8 mouse cellular contexts compared by ENCODE assay signal in the genomic region with DNA sequence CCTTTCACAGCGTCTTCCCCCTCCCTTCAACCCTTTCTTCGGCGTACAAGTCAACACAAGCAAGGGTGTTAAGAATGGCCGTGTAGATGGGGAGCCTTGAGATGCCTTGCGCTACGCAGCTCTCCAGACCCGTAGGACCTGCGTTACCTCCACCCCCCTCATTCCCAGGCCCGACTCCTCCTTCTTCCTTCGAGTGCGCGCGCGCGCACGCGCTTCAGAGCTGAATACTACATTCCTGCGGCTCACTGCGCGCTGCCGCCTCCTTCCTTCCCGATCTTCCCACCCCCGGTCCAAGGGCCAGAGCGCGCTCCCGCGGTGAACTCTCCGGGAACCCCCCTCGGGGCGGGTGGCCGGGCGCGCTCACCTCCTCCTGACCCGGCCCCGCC. TPM values are rescaled to one million over a fixed set of nuclear protein-coding genes. Genes with fewer than 3 reads are reported as not detected.
DNase-seq lines count a peak whose midpoint lies in the region; ATAC-seq and TF ChIP-seq lines count a peak whose summit lies in the region.

No protein-coding gene starts in this region.

- under 1% methylated on average over 35 of the region's 35 CpGs for WGBS in forebrain, embryonic 11.5 days
- WGBS in heart, embryonic 16.5 days = under 1% methylated on average over 32 of the region's 35 CpGs
- WGBS in liver, embryonic 15.5 days (ENCODE audit: insufficient replicate concordance) = under 1% methylated on average over 35 of the region's 35 CpGs
- WGBS in neural tube, embryonic 12.5 days = under 1% methylated on average over 33 of the region's 35 CpGs

- no peak overlapping the region for H3K27ac ChIP-seq in CH12.LX (ENCODE audit: insufficient read depth, low read depth)
- H3K27ac ChIP-seq in forebrain, embryonic 11.5 days (ENCODE audit: low read depth, low read length) = peak overlapping the region; percentile 33; the same call in 1 of the 2 replicates
- peak overlapping the region; percentile 94 for H3K27ac ChIP-seq in heart, embryonic 16.5 days (ENCODE audit: low read length)
- H3K27ac ChIP-seq in liver, embryonic 15.5 days (replicated peaks) = peak overlapping the region; percentile 80
- no peak overlapping the region for H3K27ac ChIP-seq in neural tube, embryonic 12.5 days
- peak overlapping the region; percentile 83 for H3K27ac ChIP-seq in testis, adult 2 months (ENCODE audit: control insufficient read depth, insufficient read depth, low read depth, low read length)

- TF ChIP-seq POLR2A in CH12.LX (IDR thresholded peaks at IDR 0.05; ENCODE audit: low read depth, low read length) = 0 out of 2 replicates have a peak, but pooled peaks have one; percentile 24
- peak; percentile 44; the same call in 1 of the 2 replicates for TF ChIP-seq POLR2A in testis, adult 2 months (IDR thresholded peaks at IDR 0.05; ENCODE audit: control insufficient read depth, low read depth, low read length)

- H3K9ac ChIP-seq in CH12.LX (ENCODE audit: insufficient read depth, low read depth) = no peak overlapping the region
- peak overlapping the region; percentile 45 for H3K9ac ChIP-seq in forebrain, embryonic 11.5 days (ENCODE audit: low read length)
- H3K9ac ChIP-seq in heart, embryonic 16.5 days (ENCODE audit: low read length) = peak overlapping the region; percentile 74
- no peak overlapping the region for H3K9ac ChIP-seq in liver, embryonic 15.5 days
- peak overlapping the region; percentile 61 for H3K9ac ChIP-seq in neural tube, embryonic 12.5 days

- no peak for TF ChIP-seq CTCF in CH12.LX (conservative IDR thresholded peaks at IDR 0.05 in 1 of 2, IDR thresholded peaks at IDR 0.05 in 1 of 2; ENCODE audit: low read depth in 2 of 2, low read length in 2 of 2)
- TF ChIP-seq CTCF in testis, adult 2 months (IDR thresholded peaks at IDR 0.05; ENCODE audit: control insufficient read depth, insufficient read depth, insufficient replicate concordance, low read depth, low read length) = no peak

- H3K4me2 ChIP-seq in CH12.LX (ENCODE audit: insufficient read depth, low read depth, poor library complexity, severe bottlenecking) = peak overlapping the region; percentile 79
- peak overlapping the region; percentile 78 for H3K4me2 ChIP-seq in forebrain, embryonic 11.5 days (ENCODE audit: low read depth, low read length, severe bottlenecking)
- peak overlapping the region; percentile 93 for H3K4me2 ChIP-seq in heart, embryonic 16.5 days (ENCODE audit: low read depth, low read length)
- peak overlapping the region; percentile 74 for H3K4me2 ChIP-seq in liver, embryonic 15.5 days
- peak overlapping the region; percentile 97 for H3K4me2 ChIP-seq in neural tube, embryonic 12.5 days (replicated peaks)

- no peaks in the 10 kb centered on the region for H3K9me3 ChIP-seq in CH12.LX (replicated peaks; ENCODE audit: low read length)
- no peaks in the 10 kb centered on the region for H3K9me3 ChIP-seq in forebrain, embryonic 11.5 days (ENCODE audit: control insufficient read depth, low read length)
- H3K9me3 ChIP-seq in heart, embryonic 16.5 days (replicated peaks; ENCODE audit: control insufficient read depth, low read length) = no peaks in the 10 kb centered on the region
- H3K9me3 ChIP-seq in liver, embryonic 15.5 days (replicated peaks) = no peaks in the 10 kb centered on the region
- H3K9me3 ChIP-seq in neural tube, embryonic 12.5 days = no peaks in the 10 kb centered on the region

- DNase-seq in CH12.LX (ENCODE audit: extremely low read depth) = peak; percentile 54
- peak; percentile 83 for DNase-seq in brain, embryonic 18.5 days (ENCODE audit: low read depth, low spot score)
- DNase-seq in forebrain, embryonic 11.5 days (ENCODE audit: low spot score) = peak; percentile 93
- peak; percentile 98 to 99 for DNase-seq in kidney, postnatal 25 days

- in situ Hi-C loops in CH12.LX (cut with MboI; ENCODE audit: low pct_ligation_motif_present, low pct_unique_long_range_greater_than_20kb, low sequenced_read_pairs) = no loop called here

- peaks cover 72% of the 10 kb centered on the region for H3K27me3 ChIP-seq in CH12.LX (replicated peaks)
- H3K27me3 ChIP-seq in forebrain, embryonic 11.5 days (ENCODE audit: control insufficient read depth, insufficient read depth, low read length) = peaks cover 43% of the 10 kb centered on the region
- peaks cover 23% of the 10 kb centered on the region for H3K27me3 ChIP-seq in heart, embryonic 16.5 days (ENCODE audit: control insufficient read depth, insufficient read depth, low read length)
- peaks cover 100% of the 10 kb centered on the region for H3K27me3 ChIP-seq in liver, embryonic 15.5 days
- H3K27me3 ChIP-seq in neural tube, embryonic 12.5 days (replicated peaks) = peaks cover 52% of the 10 kb centered on the region
- H3K27me3 ChIP-seq in testis, adult 2 months (ENCODE audit: control insufficient read depth, insufficient read depth, low read length) = no peaks in the 10 kb centered on the region; the same call in 1 of the 2 replicates

- no peaks in the 10 kb centered on the region for H3K36me3 ChIP-seq in CH12.LX (replicated peaks in 1 of 2; ENCODE audit: control insufficient read depth in 1 of 2, insufficient read depth in 1 of 2, low read length in 1 of 2)
- no peaks in the 10 kb centered on the region for H3K36me3 ChIP-seq in forebrain, embryonic 11.5 days (ENCODE audit: control insufficient read depth, insufficient read depth, low read length)
- no peaks in the 10 kb centered on the region for H3K36me3 ChIP-seq in heart, embryonic 16.5 days (ENCODE audit: control insufficient read depth, insufficient read depth)
- H3K36me3 ChIP-seq in liver, embryonic 15.5 days (replicated peaks) = no peaks in the 10 kb centered on the region
- no peaks in the 10 kb centered on the region for H3K36me3 ChIP-seq in neural tube, embryonic 12.5 days
- H3K36me3 ChIP-seq in testis, adult 2 months (ENCODE audit: control insufficient read depth, insufficient read depth, low read length) = no peaks in the 10 kb centered on the region

- peak overlapping the region; percentile 53 to 57 (median 55) for H3K4me3 ChIP-seq in CH12.LX (replicated peaks in 1 of 3; ENCODE audit: low read depth in 2 of 3, low read length in 2 of 3, poor library complexity in 1 of 3)
- H3K4me3 ChIP-seq in forebrain, embryonic 11.5 days (ENCODE audit: low read depth, low read length) = peak overlapping the region; percentile 54
- peak overlapping the region; percentile 60 for H3K4me3 ChIP-seq in heart, embryonic 16.5 days (ENCODE audit: low read length)
- H3K4me3 ChIP-seq in liver, embryonic 15.5 days (replicated peaks) = peak overlapping the region; percentile 56
- peak overlapping the region; percentile 56 for H3K4me3 ChIP-seq in neural tube, embryonic 12.5 days
- peak overlapping the region; percentile 84 for H3K4me3 ChIP-seq in testis, adult 2 months (ENCODE audit: control insufficient read depth, low read depth, low read length)

- dilution Hi-C loops in CH12.LX (cut with MboI; ENCODE audit: extremely low pct_ligation_motif_present, extremely low pct_unique_long_range_greater_than_20kb, low sequenced_read_pairs) = no loop called here

- peak; percentile 66 for ATAC-seq in forebrain, embryonic 11.5 days (replicated peaks; ENCODE audit: low FRiP score)
- peak; percentile 74 for ATAC-seq in heart, embryonic 16.5 days (replicated peaks; ENCODE audit: extremely low read depth, insufficient read depth, low FRiP score)
- ATAC-seq in liver, embryonic 15.5 days (ENCODE audit: insufficient read depth) = peak; percentile 53
- peak; percentile 69 for ATAC-seq in neural tube, embryonic 12.5 days (ENCODE audit: low FRiP score, low read depth)

- no peak for TF ChIP-seq EP300 in CH12.LX (IDR thresholded peaks at IDR 0.05; ENCODE audit: low read length)

- H3K79me2 ChIP-seq in CH12.LX (replicated peaks; ENCODE audit: control insufficient read depth, extremely low read depth, insufficient read depth, poor library complexity, severe bottlenecking) = no peaks in the 10 kb centered on the region

- no peak for TF ChIP-seq RAD21 in CH12.LX (IDR thresholded peaks at IDR 0.05; ENCODE audit: low read depth, low read length)

- H3K4me1 ChIP-seq in CH12.LX (ENCODE audit: control insufficient read depth in 1 of 2, insufficient read depth in 2 of 2) = peaks cover 5 to 27% of the 10 kb centered on the region in 2 experiments; a peak in 2 of 4 replicates
- peaks cover 36% of the 10 kb centered on the region for H3K4me1 ChIP-seq in forebrain, embryonic 11.5 days (replicated peaks; ENCODE audit: control insufficient read depth, insufficient read depth, low read length)
- H3K4me1 ChIP-seq in heart, embryonic 16.5 days (ENCODE audit: control insufficient read depth, insufficient read depth, low read length) = peaks cover 32% of the 10 kb centered on the region
- peaks cover 48% of the 10 kb centered on the region for H3K4me1 ChIP-seq in liver, embryonic 15.5 days (replicated peaks)
- peaks cover 61% of the 10 kb centered on the region for H3K4me1 ChIP-seq in neural tube, embryonic 12.5 days
- peaks cover 26% of the 10 kb centered on the region for H3K4me1 ChIP-seq in testis, adult 2 months (ENCODE audit: control insufficient read depth, insufficient read depth, low read length)

RNA-seq across cellular contexts. Expression of a gene that starts 10.5 kb away (rescaled TPM):
- 0.64 and 0.76 TPM in 2 replicates for total RNA-seq in CH12.LX (2012; rRNA removed)
- 0.17 and 0.32 TPM in 2 replicates for total RNA-seq in CH12.LX (2014; rRNA removed)
- polyA plus RNA-seq in CH12.LX (2012; ENCODE audit: insufficient read length, low read depth) = 0.63 and 0.76 TPM in 2 replicates
- polyA plus RNA-seq in forebrain, embryonic 11.5 days (2014; fragmentation: Nextera tagmentation; extraction: Ambion mirVana) = 19.3 and 19.7 TPM in 2 replicates
- polyA plus RNA-seq in heart, embryonic 16.5 days (2015; fragmentation: Nextera tagmentation; extraction: Ambion mirVana) = 8.9 and 11.8 TPM in 2 replicates
- polyA plus RNA-seq in liver, embryonic 15.5 days (2015; fragmentation: Nextera tagmentation; extraction: Ambion mirVana) = 2.8 and 3.0 TPM in 2 replicates
- 15.4 and 18.7 TPM in 2 replicates for polyA plus RNA-seq in neural tube, embryonic 12.5 days (2016; fragmentation: Nextera tagmentation; extraction: Ambion mirVana)
- polyA plus RNA-seq in testis, adult 2 months (2012; rRNA removed) = 2.6 and 3.9 TPM in 2 replicates

RNA-seq across cellular contexts. Expression of a gene that starts 15.1 kb away (rescaled TPM):
- total RNA-seq in CH12.LX (2012; rRNA removed) (10.1 and 17.7 TPM in 2 replicates), CH12.LX (2014; rRNA removed) (1.8 and 3.7 TPM in 2 replicates)
- 2.8 and 4.2 TPM in 2 replicates for polyA plus RNA-seq in CH12.LX (2012; ENCODE audit: insufficient read length, low read depth)
- 0.76 and 1.1 TPM in 2 replicates for polyA plus RNA-seq in forebrain, embryonic 11.5 days (2014; fragmentation: Nextera tagmentation; extraction: Ambion mirVana)
- polyA plus RNA-seq in heart, embryonic 16.5 days (2015; fragmentation: Nextera tagmentation; extraction: Ambion mirVana) = 3.9 and 6.9 TPM in 2 replicates
- 6.4 and 6.6 TPM in 2 replicates for polyA plus RNA-seq in liver, embryonic 15.5 days (2015; fragmentation: Nextera tagmentation; extraction: Ambion mirVana)
- 0.29 and 0.79 TPM in 2 replicates for polyA plus RNA-seq in neural tube, embryonic 12.5 days (2016; fragmentation: Nextera tagmentation; extraction: Ambion mirVana)
- 0.17 and 0.23 TPM in 2 replicates for polyA plus RNA-seq in testis, adult 2 months (2012; rRNA removed)

RNA-seq across cellular contexts. Expression of a gene that starts 23.5 kb away (rescaled TPM):
- not detected in 2 replicates for total RNA-seq in CH12.LX (2012; rRNA removed)
- total RNA-seq in CH12.LX (2014; rRNA removed) = not detected in 2 replicates
- polyA plus RNA-seq in CH12.LX (2012; ENCODE audit: insufficient read length, low read depth) = not detected in 2 replicates
- polyA plus RNA-seq in forebrain, embryonic 11.5 days (2014; fragmentation: Nextera tagmentation; extraction: Ambion mirVana) = 0.21 and 0.48 TPM in 2 replicates
- polyA plus RNA-seq in heart, embryonic 16.5 days (2015; fragmentation: Nextera tagmentation; extraction: Ambion mirVana) = 0.11 and 0.12 TPM in 2 replicates
- polyA plus RNA-seq in liver, embryonic 15.5 days (2015; fragmentation: Nextera tagmentation; extraction: Ambion mirVana) = not detected in 2 replicates
- polyA plus RNA-seq in neural tube, embryonic 12.5 days (2016; fragmentation: Nextera tagmentation; extraction: Ambion mirVana) = 0.09 and 0.23 TPM in 2 replicates
- polyA plus RNA-seq in testis, adult 2 months (2012; rRNA removed) = 0.08 and 0.10 TPM in 2 replicates

RNA-seq across cellular contexts. Expression of a gene that starts 32.4 kb away (rescaled TPM):
- total RNA-seq in CH12.LX (2012; rRNA removed) (31.1 and 37.1 TPM in 2 replicates), CH12.LX (2014; rRNA removed) (43.7 and 51.8 TPM in 2 replicates)
- polyA plus RNA-seq in CH12.LX (2012; ENCODE audit: insufficient read length, low read depth) = 76.2 and 90.6 TPM in 2 replicates
- polyA plus RNA-seq in forebrain, embryonic 11.5 days (2014; fragmentation: Nextera tagmentation; extraction: Ambion mirVana) = 55.6 and 64.7 TPM in 2 replicates
- 43.8 and 49.4 TPM in 2 replicates for polyA plus RNA-seq in heart, embryonic 16.5 days (2015; fragmentation: Nextera tagmentation; extraction: Ambion mirVana)
- 24.9 and 25.6 TPM in 2 replicates for polyA plus RNA-seq in liver, embryonic 15.5 days (2015; fragmentation: Nextera tagmentation; extraction: Ambion mirVana)
- polyA plus RNA-seq in neural tube, embryonic 12.5 days (2016; fragmentation: Nextera tagmentation; extraction: Ambion mirVana) = 53.2 and 56.4 TPM in 2 replicates
- 12.1 and 14.3 TPM in 2 replicates for polyA plus RNA-seq in testis, adult 2 months (2012; rRNA removed)

RNA-seq across cellular contexts. Expression of a gene that starts 42.3 kb away (rescaled TPM):
- total RNA-seq in CH12.LX (2012; rRNA removed) = 2.8 and 4.7 TPM in 2 replicates
- 3.6 and 3.7 TPM in 2 replicates for total RNA-seq in CH12.LX (2014; rRNA removed)
- 3.8 and 4.2 TPM in 2 replicates for polyA plus RNA-seq in CH12.LX (2012; ENCODE audit: insufficient read length, low read depth)
- 38.2 and 39.2 TPM in 2 replicates for polyA plus RNA-seq in forebrain, embryonic 11.5 days (2014; fragmentation: Nextera tagmentation; extraction: Ambion mirVana)
- polyA plus RNA-seq in heart, embryonic 16.5 days (2015; fragmentation: Nextera tagmentation; extraction: Ambion mirVana) = 38.3 and 43.7 TPM in 2 replicates
- polyA plus RNA-seq in liver, embryonic 15.5 days (2015; fragmentation: Nextera tagmentation; extraction: Ambion mirVana) = 40.5 and 56.5 TPM in 2 replicates
- 46.7 and 48.3 TPM in 2 replicates for polyA plus RNA-seq in neural tube, embryonic 12.5 days (2016; fragmentation: Nextera tagmentation; extraction: Ambion mirVana)
- 23.1 and 27.3 TPM in 2 replicates for polyA plus RNA-seq in testis, adult 2 months (2012; rRNA removed)

Comparison
In these comparisons a context has a peak if more than half of its experiments do, and no peak if none do; other contexts are left out.
1. H3K27ac ChIP-seq: peak in forebrain, embryonic 11.5 days (single experiment), heart, embryonic 16.5 days (single experiment), liver, embryonic 15.5 days (single experiment) and testis, adult 2 months (single experiment); none in CH12.LX (single experiment) and neural tube, embryonic 12.5 days (single experiment).
2. H3K9ac ChIP-seq: peak in forebrain, embryonic 11.5 days (single experiment), heart, embryonic 16.5 days (single experiment) and neural tube, embryonic 12.5 days (single experiment); none in CH12.LX (single experiment) and liver, embryonic 15.5 days (single experiment).
3. Peak in every context shown above with its lines, with median percentiles within 50 percentile points of each other: DNase-seq, H3K4me2 ChIP-seq, H3K4me3 ChIP-seq and ATAC-seq.